Mouse (Mus musculus): ENCODE measurements at regions not wholly inside any gene's neighbourhood (a gene's known extent, or its start where the extent isn't known, plus 50 kb on each side); places are given as distances from the start of the nearest gene placed in this dataset.

- no peak overlapping the region for H3K27ac ChIP-seq (ENCODE audit: control insufficient read depth, insufficient read depth, low read depth, low read length)
- no peaks in the 10 kb centered on the region for H3K27me3 ChIP-seq (ENCODE audit: control insufficient read depth, insufficient read depth, low read length)
- no peaks in the 10 kb centered on the region for H3K36me3 ChIP-seq (ENCODE audit: control insufficient read depth, insufficient read depth, low read length)
- no peak for TF ChIP-seq POLR2A (IDR thresholded peaks at IDR 0.05; ENCODE audit: control insufficient read depth, low read depth, low read length)
- no peaks in the 10 kb centered on the region; the same call in 1 of the 2 replicates for H3K4me1 ChIP-seq (ENCODE audit: control insufficient read depth, insufficient read depth, low read length)
- H3K4me3 ChIP-seq (ENCODE audit: control insufficient read depth, low read depth, low read length) = no peak overlapping the region
These were observed 2175.4 kb downstream of the 9330182O14Rik start for GRCm38 (mm10) chr15:42309586-42309985.

GRCm38 (mm10) chr15:42311166-42311565, 2177.0 kb downstream of the 9330182O14Rik start:
- no peaks in the 10 kb centered on the region for H3K27me3 ChIP-seq (ENCODE audit: control insufficient read depth, insufficient read depth, low read length)

GRCm38 (mm10) chr15:42320349-42320748, 2186.2 kb downstream of the 9330182O14Rik start:
- Histone ChIP-seq H3K4me1 (ENCODE audit: control insufficient read depth, insufficient read depth, low read length) (no peaks in the 10 kb centered on the region), H3K4me3 (ENCODE audit: control insufficient read depth, low read depth, low read length) (no peak overlapping the region), H3K27ac (ENCODE audit: control insufficient read depth, insufficient read depth, low read depth, low read length) (no peak overlapping the region), H3K36me3 (ENCODE audit: control insufficient read depth, insufficient read depth, low read length) (no peaks in the 10 kb centered on the region), H3K27me3 (ENCODE audit: control insufficient read depth, insufficient read depth, low read length) (no peaks in the 10 kb centered on the region)
- no peak for TF ChIP-seq POLR2A (IDR thresholded peaks at IDR 0.05; ENCODE audit: control insufficient read depth, low read depth, low read length)
- no peak for TF ChIP-seq CTCF (IDR thresholded peaks at IDR 0.05; ENCODE audit: control insufficient read depth, insufficient read depth, insufficient replicate concordance, low read depth, low read length)

More at GRCm38 (mm10) chr15:42311166-42311565, 2177.0 kb downstream of the 9330182O14Rik start:
- Histone ChIP-seq H3K4me3 (ENCODE audit: control insufficient read depth, low read depth, low read length) (no peak overlapping the region), H3K4me1 (ENCODE audit: control insufficient read depth, insufficient read depth, low read length) (no peaks in the 10 kb centered on the region), H3K36me3 (ENCODE audit: control insufficient read depth, insufficient read depth, low read length) (no peaks in the 10 kb centered on the region), H3K27ac (ENCODE audit: control insufficient read depth, insufficient read depth, low read depth, low read length) (no peak overlapping the region)
- TF ChIP-seq POLR2A (IDR thresholded peaks at IDR 0.05; ENCODE audit: control insufficient read depth, low read depth, low read length) = no peak
- no peak for TF ChIP-seq CTCF (IDR thresholded peaks at IDR 0.05; ENCODE audit: control insufficient read depth, insufficient read depth, insufficient replicate concordance, low read depth, low read length)

GRCm38 (mm10) chr15:42322940-42323339, 2188.8 kb downstream of the 9330182O14Rik start:
- Histone ChIP-seq H3K27ac (ENCODE audit: control insufficient read depth, insufficient read depth, low read depth, low read length) (no peak overlapping the region), H3K27me3 (ENCODE audit: control insufficient read depth, insufficient read depth, low read length) (no peaks in the 10 kb centered on the region), H3K4me3 (ENCODE audit: control insufficient read depth, low read depth, low read length) (no peak overlapping the region), H3K36me3 (ENCODE audit: control insufficient read depth, insufficient read depth, low read length) (no peaks in the 10 kb centered on the region), H3K4me1 (ENCODE audit: control insufficient read depth, insufficient read depth, low read length) (no peaks in the 10 kb centered on the region)
- TF ChIP-seq CTCF (IDR thresholded peaks at IDR 0.05; ENCODE audit: control insufficient read depth, insufficient read depth, insufficient replicate concordance, low read depth, low read length) (no peak), POLR2A (IDR thresholded peaks at IDR 0.05; ENCODE audit: control insufficient read depth, low read depth, low read length) (no peak)

GRCm38 (mm10) chr15:42325221-42325620, 2191.1 kb downstream of the 9330182O14Rik start:
- TF ChIP-seq CTCF (IDR thresholded peaks at IDR 0.05; ENCODE audit: control insufficient read depth, insufficient read depth, insufficient replicate concordance, low read depth, low read length) (no peak), POLR2A (IDR thresholded peaks at IDR 0.05; ENCODE audit: control insufficient read depth, low read depth, low read length) (no peak)
- Histone ChIP-seq H3K4me3 (ENCODE audit: control insufficient read depth, low read depth, low read length) (no peak overlapping the region), H3K4me1 (ENCODE audit: control insufficient read depth, insufficient read depth, low read length) (no peaks in the 10 kb centered on the region), H3K36me3 (ENCODE audit: control insufficient read depth, insufficient read depth, low read length) (no peaks in the 10 kb centered on the region), H3K27me3 (ENCODE audit: control insufficient read depth, insufficient read depth, low read length) (no peaks in the 10 kb centered on the region), H3K27ac (ENCODE audit: control insufficient read depth, insufficient read depth, low read depth, low read length) (no peak overlapping the region)

GRCm38 (mm10) chr15:42328535-42328934, 2194.4 kb downstream of the 9330182O14Rik start:
- no peak for TF ChIP-seq POLR2A (IDR thresholded peaks at IDR 0.05; ENCODE audit: control insufficient read depth, low read depth, low read length)
- no peak for TF ChIP-seq CTCF (IDR thresholded peaks at IDR 0.05; ENCODE audit: control insufficient read depth, insufficient read depth, insufficient replicate concordance, low read depth, low read length)
- Histone ChIP-seq H3K4me3 (ENCODE audit: control insufficient read depth, low read depth, low read length) (no peak overlapping the region), H3K27me3 (ENCODE audit: control insufficient read depth, insufficient read depth, low read length) (no peaks in the 10 kb centered on the region), H3K36me3 (ENCODE audit: control insufficient read depth, insufficient read depth, low read length) (no peaks in the 10 kb centered on the region), H3K4me1 (ENCODE audit: control insufficient read depth, insufficient read depth, low read length) (no peaks in the 10 kb centered on the region), H3K27ac (ENCODE audit: control insufficient read depth, insufficient read depth, low read depth, low read length) (no peak overlapping the region)

- no peak for TF ChIP-seq CTCF (IDR thresholded peaks at IDR 0.05; ENCODE audit: control insufficient read depth, insufficient read depth, insufficient replicate concordance, low read depth, low read length)
- no peak for TF ChIP-seq POLR2A (IDR thresholded peaks at IDR 0.05; ENCODE audit: control insufficient read depth, low read depth, low read length)
- Histone ChIP-seq H3K27me3 (ENCODE audit: control insufficient read depth, insufficient read depth, low read length) (no peaks in the 10 kb centered on the region), H3K4me3 (ENCODE audit: control insufficient read depth, low read depth, low read length) (no peak overlapping the region), H3K4me1 (ENCODE audit: control insufficient read depth, insufficient read depth, low read length) (no peaks in the 10 kb centered on the region), H3K36me3 (ENCODE audit: control insufficient read depth, insufficient read depth, low read length) (no peaks in the 10 kb centered on the region), H3K27ac (ENCODE audit: control insufficient read depth, insufficient read depth, low read depth, low read length) (no peak overlapping the region)
These were observed 2195.6 kb downstream of the 9330182O14Rik start for GRCm38 (mm10) chr15:42329742-42330141.

- Histone ChIP-seq H3K4me1 (ENCODE audit: control insufficient read depth, insufficient read depth, low read length) (no peaks in the 10 kb centered on the region), H3K27ac (ENCODE audit: control insufficient read depth, insufficient read depth, low read depth, low read length) (no peak overlapping the region), H3K36me3 (ENCODE audit: control insufficient read depth, insufficient read depth, low read length) (no peaks in the 10 kb centered on the region), H3K27me3 (ENCODE audit: control insufficient read depth, insufficient read depth, low read length) (no peaks in the 10 kb centered on the region), H3K4me3 (ENCODE audit: control insufficient read depth, low read depth, low read length) (no peak overlapping the region)
- TF ChIP-seq POLR2A (IDR thresholded peaks at IDR 0.05; ENCODE audit: control insufficient read depth, low read depth, low read length) (no peak), CTCF (IDR thresholded peaks at IDR 0.05; ENCODE audit: control insufficient read depth, insufficient read depth, insufficient replicate concordance, low read depth, low read length) (no peak)
These were observed 2199.5 kb downstream of the 9330182O14Rik start for GRCm38 (mm10) chr15:42333642-42334041.
